Mouse (Mus musculus): ENCODE measurements at regions not wholly inside any gene's neighbourhood (a gene's known extent, or its start where the extent isn't known, plus 50 kb on each side); places are given as distances from the start of the nearest gene placed in this dataset.

- TF ChIP-seq CTCF (IDR thresholded peaks at IDR 0.05; ENCODE audit: control insufficient read depth, insufficient read depth, insufficient replicate concordance, low read depth, low read length) = no peak
- TF ChIP-seq POLR2A (IDR thresholded peaks at IDR 0.05; ENCODE audit: control insufficient read depth, low read depth, low read length) = no peak
Measured at GRCm38 (mm10) chr7:69655583-69655982, 711.0 kb downstream of the Nr2f2 start.
